Mouse (Mus musculus) brown adipose tissue, adult 24 weeks (tissue): ENCODE measurements around the gene Ppa1. TPM values are rescaled to one million over a fixed set of nuclear protein-coding genes. Genes with fewer than 3 reads are reported as not detected.

ENCODE experiments used
- polyA plus RNA-seq: library from polyadenylated mRNA; stranded (reverse); fragments of >200 nt; gene quantifications from 2 replicates; pipeline ENCODE4 v1.2.4, GENCODE M21; 2012; ENCODE audit not compliant: missing spikeins, insufficient read depth, insufficient read length

Ppa1 gene
- polyA plus RNA-seq, 1 experiment, result 188 TPM

Other genes with a start within 250 kb of the Ppa1 start
- not detected in 2 replicates for gene Nodal, start 230.6 kb upstream of the Ppa1 start, polyA plus RNA-seq
- gene Eif4ebp2, start 195.9 kb upstream of the Ppa1 start, polyA plus RNA-seq, result 81.2 and 120 TPM in 2 replicates
- 9.1 and 11.6 TPM in 2 replicates for gene Lrrc20, start 172.8 kb upstream of the Ppa1 start, polyA plus RNA-seq
- 0.42 and 0.99 TPM in 2 replicates for gene Npffr1, start 53.1 kb upstream of the Ppa1 start, polyA plus RNA-seq
- gene Sar1a, start 31.7 kb downstream of the Ppa1 start, polyA plus RNA-seq, result 79.8 and 89.1 TPM in 2 replicates
- 47.1 and 58.6 TPM in 2 replicates for gene Tysnd1, start 47.0 kb downstream of the Ppa1 start, polyA plus RNA-seq
- 261 and 314 TPM in 2 replicates for gene Aifm2, start 66.7 kb downstream of the Ppa1 start, polyA plus RNA-seq
- not detected in 2 replicates for gene H2afy2, start 135.6 kb downstream of the Ppa1 start, polyA plus RNA-seq